Mouse (Mus musculus) adrenal gland, postnatal 0 days (tissue): Measurements from ENCODE around the gene Mospd1. TPM values are rescaled to one million over a fixed set of nuclear protein-coding genes. Genes with fewer than 3 reads are reported as not detected.

ENCODE experiments used
- polyA plus RNA-seq: library from polyadenylated mRNA; unstranded; fragments of >200 nt; fragmentation: Nextera tagmentation; extraction: Ambion mirVana; gene quantifications from 2 replicates; pipeline ENCODE4 v1.2.1, GENCODE M21; 2015

Gene Mospd1
- 33.6 and 43.3 TPM in 2 replicates for polyA plus RNA-seq

DNA sequence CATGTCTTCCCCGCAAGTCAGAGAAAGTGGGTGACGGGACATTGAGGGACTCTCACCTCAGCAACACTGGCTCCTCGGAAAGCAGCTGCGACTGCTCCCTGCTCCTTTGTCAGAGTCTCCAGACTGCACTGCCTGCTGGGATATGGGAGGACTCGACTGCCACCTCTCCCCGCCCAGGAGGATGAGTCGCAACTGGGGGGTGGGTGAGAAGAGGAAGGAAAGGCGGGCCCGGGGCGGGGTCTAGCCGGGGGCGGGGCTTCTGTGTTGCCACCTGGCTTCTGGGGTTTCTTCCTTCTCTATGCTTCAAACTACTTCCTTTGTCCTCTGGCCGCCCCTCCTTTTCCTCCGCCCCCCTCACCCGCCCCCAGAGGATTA is at the start of gene Mospd1:
Gene Mospd1 (minus strand): TSS at position 137 of the 375 bp plus-strand sequence.

Other genes starting within 250 kb of the Mospd1 start
- 1.1 and 1.8 TPM in 2 replicates for gene Plac1, start 130.4 kb downstream of the Mospd1 start, polyA plus RNA-seq
- 6.1 and 6.6 TPM in 2 replicates for gene Fam122b, start 100.7 kb downstream of the Mospd1 start, polyA plus RNA-seq
- not detected in 2 replicates for gene Fam122c, start 97.1 kb downstream of the Mospd1 start, polyA plus RNA-seq
- not detected in 2 replicates for gene Etd, start 64.4 kb upstream of the Mospd1 start, polyA plus RNA-seq
- gene Rtl8c, start 237.5 kb upstream of the Mospd1 start, polyA plus RNA-seq, result 71.9 and 85.6 TPM in 2 replicates
- gene Gm14597, start 238.5 kb upstream of the Mospd1 start, polyA plus RNA-seq, result 0.26 TPM in 1 of 2 replicates, not detected in the other